Mouse (Mus musculus) forebrain, embryonic 16.5 days (tissue): ENCODE measurements around the gene Tssk6. TPM values are rescaled to one million over a fixed set of nuclear protein-coding genes. Genes with fewer than 3 reads are reported as not detected.

ENCODE experiments used
- ATAC-seq: fragments of 200-750 bp; cut with Nextera tagmentation; 2 replicates; pipeline ENCODE4 v1.8.0; 2017; ENCODE audit warnings: mild to moderate bottlenecking, moderate library complexity
- H3K27ac ChIP-seq: fragments of 300-500 bp; sonication (generic); 2 replicates; pipeline ENCODE4 v1.5.1; 2014; ENCODE audit warnings: low read length, control low read depth
- H3K27me3 ChIP-seq: fragments of 300-500 bp; sonication (generic); replicated peaks from 2 replicates; pipeline ENCODE4 v1.6.1; 2014; ENCODE audit warnings: low read length; ENCODE audit not compliant: control insufficient read depth, insufficient read depth
- H3K36me3 ChIP-seq: fragments of 300-500 bp; sonication (generic); 2 replicates; pipeline ENCODE4 v1.6.1; 2014; ENCODE audit not compliant: control insufficient read depth, insufficient read depth
- H3K4me1 ChIP-seq: fragments of 300-500 bp; sonication (generic); replicated peaks from 2 replicates; pipeline ENCODE4 v1.6.1; 2014; ENCODE audit warnings: low read length; ENCODE audit not compliant: control insufficient read depth, insufficient read depth
- H3K4me2 ChIP-seq: fragments of 300-500 bp; sonication (generic); 2 replicates; pipeline ENCODE4 v1.6.1; 2014; ENCODE audit warnings: mild to moderate bottlenecking, low read length, control low read depth
- H3K4me3 ChIP-seq: fragments of 300-500 bp; sonication (generic); replicated peaks from 2 replicates; pipeline ENCODE4 v1.5.1; 2014; ENCODE audit warnings: mild to moderate bottlenecking, low read length, control low read depth
- H3K9ac ChIP-seq: fragments of 300-500 bp; sonication (generic); replicated peaks from 2 replicates; pipeline ENCODE4 v1.6.1; 2014; ENCODE audit warnings: low read depth, low read length, control low read depth
- H3K9me3 ChIP-seq: fragments of 300-500 bp; sonication (generic); 2 replicates; pipeline ENCODE4 v1.6.1; 2016; ENCODE audit warnings: low read length; ENCODE audit not compliant: control insufficient read depth
- WGBS: fragments of 180-500 bp; shearing (Covaris S2); extraction: QIAGEN DNeasy Blood & Tissue Kit; methylation state at CpG from one replicate; pipeline ENCODE4 v1.1.7; 2014; 5-methylcytosine and 5-hydroxymethylcytosine counted together
- polyA plus RNA-seq: library from polyadenylated mRNA; unstranded; fragments of >200 nt; fragmentation: Nextera tagmentation; extraction: Ambion mirVana; gene quantifications from 2 replicates; pipeline ENCODE4 v1.2.1, GENCODE M21; 2015

The Tssk6 gene
- 2.7 and 2.8 TPM in 2 replicates for polyA plus RNA-seq

- Histone ChIP-seq H3K36me3 (no peaks in the 10 kb centered on the region), H3K4me1 (peaks cover 31% of the 10 kb centered on the region), H3K27ac (peak within 1 kb of the TSS; percentile 88), H3K9me3 (no peaks in the 10 kb centered on the region), H3K9ac (peak within 1 kb of the TSS; percentile 80), H3K4me2 (peak within 1 kb of the TSS; percentile 98), H3K4me3 (peak within 1 kb of the TSS; percentile 86), H3K27me3 (no peaks in the 10 kb centered on the region)
- 4% methylated on average over 89 of the region's 89 CpGs for WGBS
- peak; percentile 2 for ATAC-seq
Observed at GRCm38 (mm10) chr8:69902163-69903062, at the start of gene Tssk6, which contains the start of the genes Ndufa13 and Yjefn3. Gene Tssk6, plus strand, starts transcription at chr8:69902184. Gene Ndufa13, minus strand, starts transcription at chr8:69902558. Gene Yjefn3, minus strand, starts transcription at chr8:69902712.

GRCm38 (mm10) chr8:69853869-69854268, 48.1 kb upstream of the Tssk6 start:
- no peak overlapping the region for H3K4me2 ChIP-seq
- no peak overlapping the region for H3K4me3 ChIP-seq
- no peaks in the 10 kb centered on the region for H3K4me1 ChIP-seq
- 96% methylated on average over 10 of the region's 10 CpGs for WGBS
- H3K36me3 ChIP-seq = no peaks in the 10 kb centered on the region
- H3K27me3 ChIP-seq = no peaks in the 10 kb centered on the region
- H3K27ac ChIP-seq = no peak overlapping the region
- no peak overlapping the region for H3K9ac ChIP-seq
- no peak for ATAC-seq
- H3K9me3 ChIP-seq = no peaks in the 10 kb centered on the region

GRCm38 (mm10) chr8:69860807-69861206, 41.2 kb upstream of the Tssk6 start:
- Histone ChIP-seq H3K4me2 (no peak overlapping the region), H3K27me3 (no peaks in the 10 kb centered on the region), H3K4me3 (no peak overlapping the region), H3K9ac (no peak overlapping the region), H3K4me1 (no peaks in the 10 kb centered on the region), H3K9me3 (no peaks in the 10 kb centered on the region), H3K36me3 (peaks cover 2% of the 10 kb centered on the region; the same call in 1 of the 2 replicates), H3K27ac (no peak overlapping the region)
- no peak for ATAC-seq
- 59% methylated on average over 4 of the region's 4 CpGs for whole genome bisulfite sequencing

- Histone ChIP-seq H3K4me3 (no peak overlapping the region), H3K27ac (no peak overlapping the region), H3K4me2 (no peak overlapping the region), H3K4me1 (no peaks in the 10 kb centered on the region), H3K36me3 (peaks cover 2% of the 10 kb centered on the region; the same call in 1 of the 2 replicates), H3K9ac (no peak overlapping the region), H3K9me3 (no peaks in the 10 kb centered on the region), H3K27me3 (no peaks in the 10 kb centered on the region)
- no peak for ATAC-seq
- WGBS = 70% methylated on average over 2 of the region's 2 CpGs
Observed at GRCm38 (mm10) chr8:69861251-69861650, 40.7 kb upstream of the Tssk6 start.

- H3K4me1 ChIP-seq = no peaks in the 10 kb centered on the region
- no peak for ATAC-seq
- no peak overlapping the region for H3K27ac ChIP-seq
- H3K4me2 ChIP-seq = no peak overlapping the region
- H3K4me3 ChIP-seq = no peak overlapping the region
- WGBS = 87% methylated on average over 5 of the region's 5 CpGs
- H3K9me3 ChIP-seq = no peaks in the 10 kb centered on the region
- H3K27me3 ChIP-seq = no peaks in the 10 kb centered on the region
- H3K9ac ChIP-seq = no peak overlapping the region
- H3K36me3 ChIP-seq = peaks cover 2% of the 10 kb centered on the region; the same call in 1 of the 2 replicates
Observed at GRCm38 (mm10) chr8:69863387-69864020, 38.5 kb upstream of the Tssk6 start.

DNA sequence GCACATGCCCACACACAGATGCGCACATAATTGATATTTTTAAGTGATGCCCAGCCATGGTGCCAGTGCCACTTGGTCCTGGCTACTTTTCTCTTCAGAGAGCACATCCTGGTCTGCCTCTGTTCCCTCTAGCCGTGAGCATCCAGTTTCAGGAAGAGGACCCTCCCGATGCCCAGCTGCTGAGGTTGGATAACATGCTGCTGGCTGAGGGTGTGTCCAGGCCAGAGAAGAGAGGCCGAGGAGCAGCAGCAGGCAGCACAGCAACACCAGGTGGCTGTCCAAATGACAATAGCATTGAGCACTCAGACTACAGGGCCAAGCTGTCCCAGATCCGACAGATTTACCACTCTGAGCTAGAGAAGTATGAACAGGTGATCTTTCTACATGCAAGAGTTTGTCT, 37.8 kb upstream of the Tssk6 start:
- Histone ChIP-seq H3K27me3 (no peaks in the 10 kb centered on the region), H3K36me3 (peaks cover under 1% of the 10 kb centered on the region; the same call in 1 of the 2 replicates), H3K4me3 (no peak overlapping the region), H3K9me3 (no peaks in the 10 kb centered on the region), H3K9ac (no peak overlapping the region), H3K27ac (no peak overlapping the region), H3K4me1 (no peaks in the 10 kb centered on the region), H3K4me2 (no peak overlapping the region)
- 83% methylated on average over 5 of the region's 5 CpGs for WGBS
- ATAC-seq = no peak

GRCm38 (mm10) chr8:69867696-69868326, 34.2 kb upstream of the Tssk6 start:
- no peak overlapping the region for H3K27ac ChIP-seq
- no peaks in the 10 kb centered on the region for H3K9me3 ChIP-seq
- 88% methylated on average over 5 of the region's 5 CpGs for WGBS
- H3K4me3 ChIP-seq = no peak overlapping the region
- ATAC-seq = no peak
- no peaks in the 10 kb centered on the region for H3K4me1 ChIP-seq
- no peak overlapping the region for H3K4me2 ChIP-seq
- H3K36me3 ChIP-seq = no peaks in the 10 kb centered on the region; the same call in none of the 2 replicates
- no peak overlapping the region for H3K9ac ChIP-seq
- H3K27me3 ChIP-seq = no peaks in the 10 kb centered on the region

- H3K4me1 ChIP-seq = no peaks in the 10 kb centered on the region
- WGBS = 87% methylated on average over 11 of the region's 11 CpGs
- H3K9ac ChIP-seq = no peak overlapping the region
- H3K9me3 ChIP-seq = no peaks in the 10 kb centered on the region
- ATAC-seq = no peak
- H3K36me3 ChIP-seq = no peaks in the 10 kb centered on the region; the same call in none of the 2 replicates
- H3K4me3 ChIP-seq = no peak overlapping the region
- no peaks in the 10 kb centered on the region for H3K27me3 ChIP-seq
- H3K4me2 ChIP-seq = no peak overlapping the region
- H3K27ac ChIP-seq = no peak overlapping the region
Observed at GRCm38 (mm10) chr8:69870003-69870765, 31.8 kb upstream of the Tssk6 start.
